Mouse (Mus musculus) c-Kit-negative CD71-positive TER-119-positive erythroid progenitor cells, embryonic 14.5 days (primary cell): ENCODE measurements around the gene Aadacl2.

ENCODE experiments used
- DNase-seq: peaks from one replicate; pipeline ENCODE4 v3.0.0-alpha.2; 2013; ENCODE audit warnings: low read depth, low spot score

Gene Aadacl2

DNA sequence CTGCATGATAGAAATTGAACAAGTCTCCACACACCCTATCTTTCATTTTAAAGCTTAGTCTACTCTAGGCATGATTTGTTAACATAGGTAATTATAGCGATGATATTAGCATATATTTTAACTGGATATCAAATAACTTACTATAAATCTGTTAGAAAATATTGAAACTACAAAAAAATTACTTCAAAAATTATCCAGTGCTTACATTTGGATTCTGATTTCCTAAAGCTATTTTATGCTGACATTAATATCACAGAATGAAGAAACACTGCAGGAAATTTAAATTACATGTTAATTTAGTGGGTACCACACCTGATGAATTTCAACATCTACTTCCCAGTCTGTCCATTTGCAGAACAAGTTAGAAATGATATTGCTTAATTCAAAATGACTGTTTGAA is at the start of gene Aadacl2:
TSS of gene Aadacl2 (plus strand) at position 301 of the 400 bp plus-strand sequence.
- no peak for DNase-seq

DNA sequence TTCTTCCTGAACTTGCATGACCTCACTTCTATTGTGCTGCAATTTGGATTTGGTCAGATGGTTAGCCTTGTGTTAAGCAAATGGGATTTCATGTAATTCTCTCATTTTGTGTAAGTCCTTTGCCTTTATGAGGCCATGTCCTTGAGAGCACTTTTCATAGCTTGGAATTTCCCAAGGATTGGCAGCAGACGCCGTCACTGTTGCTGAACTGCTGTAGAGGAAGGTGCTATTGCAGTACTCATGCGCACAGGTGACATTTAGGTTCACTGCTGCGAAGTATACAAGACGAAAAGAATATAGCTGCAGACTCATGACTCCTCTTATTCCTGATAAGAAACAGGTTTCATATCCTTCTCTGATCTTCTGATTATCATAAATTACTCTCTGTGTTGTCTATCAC is 35.7 kb upstream of the Aadacl2 start:
- no peak for DNase-seq

DNA sequence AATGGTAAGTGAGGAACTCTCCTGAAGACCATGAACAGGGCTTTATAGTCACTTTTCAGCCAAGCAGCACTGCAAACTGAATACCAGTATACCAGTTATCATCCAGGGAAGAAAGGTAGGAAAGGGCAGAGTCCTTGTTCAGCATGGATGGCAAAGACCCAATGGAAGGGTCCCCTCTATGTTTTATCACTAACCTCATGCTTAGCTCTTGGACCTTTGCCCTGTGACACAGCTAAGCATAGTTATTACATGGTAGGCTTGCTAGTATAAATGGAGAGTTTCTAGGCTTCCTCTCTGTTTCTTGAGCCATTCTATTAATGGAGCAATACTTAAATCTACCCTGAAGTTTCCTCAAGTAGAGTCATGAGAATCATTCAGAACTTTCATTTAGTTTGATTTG is 32.0 kb upstream of the Aadacl2 start:
- no peak for DNase-seq

DNA sequence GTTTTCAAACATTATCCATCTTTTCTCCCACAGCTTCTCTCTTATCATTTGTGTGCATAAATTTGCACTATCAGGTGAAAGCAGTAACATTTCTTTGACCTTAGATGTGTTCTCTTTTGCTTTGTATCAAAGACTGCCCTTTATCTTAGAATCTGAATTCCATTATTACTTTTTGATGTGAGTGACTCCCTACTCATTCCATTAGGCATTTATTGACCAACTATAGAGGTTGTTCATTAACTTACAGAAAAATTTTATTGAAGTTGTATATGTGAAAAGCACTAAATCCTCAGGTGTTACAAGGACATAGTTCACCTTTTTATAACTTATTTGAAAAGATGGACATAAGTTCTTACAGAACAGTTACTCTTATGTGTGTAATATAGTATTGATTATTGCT is 2.9 kb upstream of the Aadacl2 start:
- DNase-seq, result no peak

DNA sequence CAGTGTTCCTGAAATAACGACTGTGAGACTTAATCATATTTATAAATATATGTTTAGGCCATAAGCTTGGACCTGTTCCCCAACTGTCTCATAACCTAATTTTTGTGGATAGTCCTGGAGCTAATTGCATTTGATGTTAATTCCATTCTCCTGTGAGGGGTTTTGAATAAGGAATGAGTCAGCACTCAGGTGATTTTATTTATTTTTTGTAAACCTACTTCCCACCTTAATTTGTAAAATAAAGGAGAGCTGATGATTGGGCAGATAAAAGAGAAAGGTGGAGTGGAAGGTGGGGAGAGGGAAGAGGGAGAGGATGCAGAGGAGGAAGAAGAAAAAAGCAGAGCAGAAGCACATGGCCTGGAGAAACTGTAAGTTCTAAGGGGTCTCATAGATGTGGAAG is 18.9 kb downstream of the Aadacl2 start, which contains the start of gene Aadac:
TSS of gene Aadac (plus strand) at position 301 of the 400 bp plus-strand sequence.
- no peak for DNase-seq

DNA sequence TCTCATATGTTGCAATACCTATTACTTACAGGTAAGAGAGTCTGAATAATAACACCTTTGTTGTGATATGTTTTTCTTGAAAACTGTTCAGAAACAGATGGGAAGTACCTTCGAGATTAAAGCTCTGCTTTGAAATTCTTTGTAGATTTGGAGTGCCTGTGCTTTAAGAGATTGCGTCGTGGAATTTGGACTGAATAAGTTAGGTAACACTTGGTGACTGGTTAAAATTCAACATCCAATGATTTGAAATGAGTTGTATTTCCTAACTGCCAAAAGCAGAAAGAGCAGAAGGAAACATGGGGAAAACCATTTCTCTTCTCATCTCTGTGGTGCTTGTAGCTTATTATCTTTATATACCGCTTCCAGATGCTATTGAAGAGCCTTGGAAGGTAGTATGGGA is 25.0 kb downstream of the Aadacl2 start:
- DNase-seq, result no peak

DNA sequence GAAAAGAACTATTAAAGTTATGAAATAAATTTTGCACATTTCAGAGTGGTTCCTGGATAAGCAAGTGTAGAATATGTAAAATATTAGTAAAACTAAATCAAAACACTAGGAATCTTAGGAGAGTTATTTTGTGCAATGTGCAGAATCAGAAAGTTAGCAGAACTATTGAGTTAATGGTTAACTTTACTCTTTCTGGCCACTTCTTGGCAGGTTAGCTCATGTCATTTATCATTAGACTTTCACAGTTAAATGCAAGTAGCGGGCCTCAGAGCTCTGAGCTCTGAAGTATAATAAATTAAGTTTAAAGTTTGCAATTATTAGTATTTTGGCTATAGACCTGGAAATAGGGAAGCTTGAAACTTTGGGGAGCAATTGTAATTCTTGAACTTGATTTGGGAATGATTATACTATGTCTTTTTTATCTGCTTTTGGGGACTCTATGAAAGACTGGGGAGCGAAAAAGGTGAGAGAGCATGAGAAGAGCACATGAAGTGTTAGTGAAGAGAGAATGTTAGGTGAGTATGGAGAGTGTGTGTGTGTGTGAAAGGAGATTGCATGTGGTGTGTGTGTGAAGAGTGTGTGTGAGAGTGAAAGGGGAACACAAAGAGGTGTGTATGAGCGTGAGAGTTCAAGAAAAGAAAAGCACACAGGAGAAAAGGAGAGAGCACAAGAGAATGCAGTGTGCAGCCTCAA is 39.8 kb downstream of the Aadacl2 start:
- DNase-seq, result no peak

DNA sequence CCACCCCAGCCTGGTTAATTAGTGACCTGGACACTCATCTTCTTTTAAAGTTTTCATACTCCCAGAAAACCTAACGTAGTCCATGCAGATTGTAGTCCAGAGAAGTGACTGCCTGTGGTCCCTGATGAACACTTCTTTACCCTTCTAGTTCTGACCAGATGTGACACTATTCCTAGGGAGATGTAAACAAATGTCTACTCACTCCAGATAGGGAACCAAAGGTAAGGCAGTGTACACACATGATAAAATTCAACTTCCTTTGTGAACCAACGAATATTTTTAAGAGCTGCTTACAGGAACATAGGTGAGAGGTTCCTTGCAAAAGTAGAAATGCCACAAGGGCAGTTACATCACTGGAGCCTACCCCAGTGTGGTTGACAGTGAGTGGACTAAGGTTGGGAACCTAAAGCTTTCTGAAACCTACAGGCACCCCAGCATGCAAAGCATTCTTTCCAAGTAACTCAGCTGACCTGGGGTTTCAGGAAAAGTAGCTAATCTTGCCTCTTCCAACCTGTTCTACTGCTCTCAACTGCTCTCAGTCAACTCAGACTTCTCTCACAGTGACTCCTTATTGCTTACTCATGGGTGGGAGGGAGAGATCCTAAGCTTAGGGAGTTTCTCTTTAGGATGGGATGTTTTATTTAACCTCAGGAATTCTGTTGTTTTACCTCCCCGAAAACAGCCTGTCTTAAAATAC is 46.8 kb downstream of the Aadacl2 start:
- no peak for DNase-seq

DNA sequence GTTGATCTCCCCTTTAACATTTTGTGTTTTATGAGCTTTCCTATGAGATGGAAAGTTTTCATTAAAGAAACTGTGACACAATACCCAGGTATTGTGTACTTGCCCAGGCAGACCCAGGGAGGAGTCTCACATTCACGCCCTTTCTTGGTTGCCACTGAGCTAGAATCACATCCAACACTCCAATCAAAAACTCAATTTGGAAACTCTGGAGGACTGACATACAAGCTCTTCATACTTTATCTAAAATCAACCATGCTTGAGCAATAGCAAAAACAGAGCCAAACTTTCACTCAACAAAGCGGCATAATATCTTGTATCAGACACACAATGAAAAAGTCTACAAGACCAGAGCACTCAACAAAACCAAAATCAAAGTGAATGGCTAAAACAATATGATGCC is 47.4 kb downstream of the Aadacl2 start:
- no peak for DNase-seq

DNA sequence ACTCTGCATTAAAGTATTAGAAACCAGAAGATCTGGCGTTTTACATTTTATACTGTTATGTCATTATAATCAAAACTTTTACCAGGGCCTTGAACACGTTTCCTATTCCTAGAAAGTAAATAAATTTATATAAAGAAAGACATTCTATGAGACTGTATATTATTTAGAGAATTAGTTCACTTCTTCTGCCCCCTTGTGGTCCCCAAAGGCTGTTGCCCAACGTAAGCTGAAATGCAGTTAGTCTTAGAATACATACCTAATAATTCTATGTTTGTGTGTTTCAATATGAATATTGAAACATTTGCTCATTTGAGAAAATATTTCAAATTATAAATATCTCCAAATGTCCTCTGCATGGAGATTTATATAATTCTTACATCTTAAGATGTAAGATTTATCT is 49.9 kb downstream of the Aadacl2 start:
- no peak for DNase-seq

DNA sequence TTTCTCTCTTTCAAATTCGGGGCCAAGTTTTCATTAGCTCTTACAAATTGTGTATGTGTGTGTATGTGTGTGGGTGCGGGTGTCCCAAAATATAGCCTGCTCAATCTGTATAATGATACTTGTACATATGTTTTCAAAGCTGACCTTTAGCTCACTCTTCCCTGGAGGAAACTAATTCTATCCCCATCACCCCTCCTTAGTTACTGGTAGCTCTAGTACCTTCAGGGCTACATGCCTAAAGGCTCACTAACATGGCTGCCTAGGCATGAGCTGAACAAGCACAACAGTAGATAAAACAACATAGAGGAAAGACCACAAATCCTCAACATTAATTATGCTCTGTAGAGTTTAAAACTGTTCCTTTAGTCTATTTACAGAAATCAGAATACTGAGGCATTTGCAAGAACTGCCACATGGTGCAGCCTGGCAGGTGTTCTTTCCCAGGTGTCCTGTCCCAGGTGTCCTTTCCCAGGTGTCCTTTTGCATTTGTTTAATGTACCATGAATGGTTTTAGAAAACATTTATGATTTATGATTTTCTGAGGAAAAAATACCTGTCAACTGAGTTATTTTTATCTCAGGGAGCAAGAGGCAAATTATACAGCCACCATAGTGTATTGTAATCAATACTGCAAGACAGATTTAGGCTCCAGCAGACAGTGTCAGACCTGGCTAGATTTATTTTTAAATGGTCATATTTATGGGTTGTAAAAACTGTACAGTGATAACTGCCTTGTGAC is 50.7 kb downstream of the Aadacl2 start:
- no peak for DNase-seq

DNA sequence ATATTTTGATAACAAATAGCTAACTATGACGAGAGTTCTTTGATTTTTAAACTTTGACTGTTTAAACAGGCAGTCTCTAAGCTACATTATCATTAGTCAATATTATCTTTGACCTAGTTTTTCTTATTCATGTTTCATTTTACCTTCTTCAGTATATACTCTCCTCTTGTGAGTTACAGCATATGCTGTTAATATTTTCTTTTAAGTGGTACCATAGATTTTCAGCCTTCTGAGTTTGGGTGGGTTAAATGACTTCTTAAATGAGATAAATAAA is 51.2 kb downstream of the Aadacl2 start:
- DNase-seq, result no peak
